Mouse (Mus musculus): Measurements from ENCODE around the gene Nubp2. TPM values are rescaled to one million over a fixed set of nuclear protein-coding genes. Genes with fewer than 3 reads are reported as not detected.

Nubp2 gene
- polyA plus RNA-seq, 1 experiment from 2014 or later, result 81.3 TPM

DNA sequence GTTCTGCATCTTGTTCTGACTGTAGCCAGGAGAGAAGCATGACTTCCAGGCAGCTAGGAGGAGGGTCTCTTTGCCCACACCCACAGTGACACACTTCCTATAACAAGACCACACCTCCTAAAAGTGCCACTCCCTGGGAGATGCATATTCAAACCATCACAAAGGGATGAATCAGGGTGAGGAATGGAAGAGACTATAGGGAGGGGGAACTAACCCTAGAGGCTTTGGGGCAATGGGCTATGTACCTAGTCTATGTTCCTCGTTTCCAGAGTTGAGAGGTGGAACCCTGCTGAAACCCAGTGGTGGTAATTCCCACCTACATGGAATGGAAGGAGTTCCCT lies 11.8 kb downstream of the Nubp2 start:
- peaks cover 14% of the 10 kb centered on the region for H3K4me1 ChIP-seq
- H3K27ac ChIP-seq, result no peak overlapping the region
- H3K36me3 ChIP-seq (replicated peaks), result no peaks in the 10 kb centered on the region
- WGBS, result 78% methylated on average over 1 of the region's 1 CpGs
- no peaks in the 10 kb centered on the region for H3K27me3 ChIP-seq (ENCODE audit: poor library complexity, severe bottlenecking)
- no peak overlapping the region for H3K4me3 ChIP-seq
- no peaks in the 10 kb centered on the region for H3K9me3 ChIP-seq
- DNase-seq (ENCODE audit: extremely low spot score, low spot score), result no peak

GRCm38 (mm10) chr17:24873695-24874404 lies 12.3 kb downstream of the Nubp2 start:
- Histone ChIP-seq H3K27ac (no peak overlapping the region), H3K9me3 (no peaks in the 10 kb centered on the region), H3K27me3 (ENCODE audit: poor library complexity, severe bottlenecking) (no peaks in the 10 kb centered on the region), H3K4me3 (no peak overlapping the region), H3K36me3 (replicated peaks) (no peaks in the 10 kb centered on the region), H3K4me1 (peaks cover 14% of the 10 kb centered on the region)
- WGBS, result 47% methylated on average over 4 of the region's 4 CpGs
- no peak for DNase-seq (ENCODE audit: extremely low spot score, low spot score)

DNA sequence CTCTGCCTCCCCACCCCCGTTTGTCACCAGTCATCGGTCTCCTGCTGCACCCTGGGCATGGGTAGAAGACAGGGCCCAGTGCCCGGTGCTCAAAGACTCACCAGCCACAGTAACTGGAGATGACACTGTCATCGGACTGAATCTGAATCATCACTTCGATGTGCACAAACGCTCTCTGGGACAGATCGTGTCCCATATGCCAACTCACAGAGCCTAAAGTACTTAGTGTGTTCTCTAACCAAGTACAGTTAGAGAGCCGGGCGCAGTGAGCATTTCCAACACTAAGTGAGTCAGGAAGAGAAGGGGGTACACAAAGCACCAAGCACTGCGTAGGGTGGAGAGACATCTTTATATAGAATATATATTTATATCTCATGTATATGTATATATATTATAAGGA lies 18.2 kb downstream of the Nubp2 start:
- Histone ChIP-seq H3K27ac (no peak overlapping the region), H3K4me1 (no peaks in the 10 kb centered on the region), H3K4me3 (no peak overlapping the region), H3K27me3 (ENCODE audit: poor library complexity, severe bottlenecking) (no peaks in the 10 kb centered on the region), H3K36me3 (replicated peaks) (peaks cover 4% of the 10 kb centered on the region; the same call in 1 of the 2 replicates), H3K9me3 (no peaks in the 10 kb centered on the region)
- 91% methylated on average over 10 of the region's 10 CpGs for WGBS
- DNase-seq (ENCODE audit: extremely low spot score, low spot score), result no peak

GRCm38 (mm10) chr17:24865776-24866175 lies 20.4 kb downstream of the Nubp2 start, which contains the start of gene Igfals:
TSS of gene Igfals (plus strand) at chr17:24865997.
- 88% methylated on average over 8 of the region's 8 CpGs for WGBS
- H3K27me3 ChIP-seq (ENCODE audit: poor library complexity, severe bottlenecking), result no peaks in the 10 kb centered on the region

DNA sequence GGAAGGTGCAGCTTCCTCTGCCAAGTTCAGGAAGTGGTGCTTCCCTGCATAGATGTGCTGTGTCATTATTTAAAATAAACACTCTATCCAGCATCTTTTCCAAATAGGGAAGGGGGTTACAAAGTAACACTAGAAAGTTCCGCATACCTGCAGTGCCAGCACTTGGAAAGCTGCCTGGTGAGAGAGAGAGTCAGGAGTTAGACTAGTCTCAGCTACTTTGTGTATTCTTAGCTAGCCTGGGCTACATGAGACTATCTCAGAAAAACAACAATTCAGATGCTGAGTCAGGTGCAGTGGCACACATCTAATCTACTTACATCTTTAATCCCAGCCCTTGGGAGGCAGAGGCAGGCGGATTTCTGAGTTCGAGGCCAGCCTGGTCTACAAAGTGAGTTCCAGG lies 24.4 kb downstream of the Nubp2 start:
- WGBS, result 92% methylated on average over 3 of the region's 3 CpGs
- H3K4me3 ChIP-seq, result no peak overlapping the region
- no peak overlapping the region for H3K27ac ChIP-seq
- peaks cover 27% of the 10 kb centered on the region for H3K36me3 ChIP-seq (replicated peaks)
- no peaks in the 10 kb centered on the region for H3K9me3 ChIP-seq
- H3K4me1 ChIP-seq, result no peaks in the 10 kb centered on the region
- no peaks in the 10 kb centered on the region for H3K27me3 ChIP-seq (ENCODE audit: poor library complexity, severe bottlenecking)
- DNase-seq (ENCODE audit: extremely low spot score, low spot score), result no peak

More at GRCm38 (mm10) chr17:24865776-24866175, 20.4 kb downstream of the Nubp2 start, which contains the start of gene Igfals:
- Histone ChIP-seq H3K9me3 (no peaks in the 10 kb centered on the region), H3K4me1 (no peaks in the 10 kb centered on the region), H3K27ac (no peak within 1 kb of the TSS), H3K4me3 (no peak within 1 kb of the TSS), H3K36me3 (replicated peaks) (peaks cover 22% of the 10 kb centered on the region)
- no peak for DNase-seq (ENCODE audit: extremely low spot score, low spot score)

DNA sequence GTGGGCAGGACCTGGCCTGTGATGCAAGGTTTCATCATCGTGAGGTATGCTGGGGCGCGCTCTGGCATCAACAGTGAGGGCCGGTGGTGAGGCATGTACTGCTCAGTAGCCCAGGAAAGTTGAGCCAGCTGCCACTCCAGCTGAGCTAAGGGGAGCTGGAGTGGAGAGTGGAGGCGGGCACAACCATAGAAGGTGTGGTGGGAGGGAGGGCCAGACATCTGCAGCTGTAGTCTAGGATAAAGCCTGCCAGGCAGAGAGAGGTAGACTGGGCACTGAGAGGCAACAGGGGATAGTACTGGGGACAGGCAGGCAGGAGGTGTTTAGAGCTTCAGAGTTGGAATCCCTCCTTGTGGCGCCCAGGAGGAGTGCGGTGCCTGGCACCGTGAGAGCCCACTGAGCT lies 26.1 kb downstream of the Nubp2 start:
- H3K36me3 ChIP-seq (replicated peaks), result peaks cover 31% of the 10 kb centered on the region
- no peaks in the 10 kb centered on the region for H3K9me3 ChIP-seq
- H3K27ac ChIP-seq, result no peak overlapping the region
- DNase-seq (ENCODE audit: extremely low spot score, low spot score), result no peak
- no peak overlapping the region for H3K4me3 ChIP-seq
- H3K4me1 ChIP-seq, result no peaks in the 10 kb centered on the region
- H3K27me3 ChIP-seq (ENCODE audit: poor library complexity, severe bottlenecking), result no peaks in the 10 kb centered on the region
- WGBS, result 94% methylated on average over 8 of the region's 8 CpGs

- H3K27ac ChIP-seq, result no peak overlapping the region
- H3K36me3 ChIP-seq (replicated peaks), result peaks cover 30% of the 10 kb centered on the region
- H3K9me3 ChIP-seq, result no peaks in the 10 kb centered on the region
- no peak overlapping the region for H3K4me3 ChIP-seq
- no peaks in the 10 kb centered on the region for H3K4me1 ChIP-seq
- no peaks in the 10 kb centered on the region for H3K27me3 ChIP-seq (ENCODE audit: poor library complexity, severe bottlenecking)
- DNase-seq (ENCODE audit: extremely low spot score, low spot score), result no peak
- WGBS, result 94% methylated on average over 6 of the region's 6 CpGs
Measured at GRCm38 (mm10) chr17:24858967-24859366, 27.2 kb downstream of the Nubp2 start.

DNA sequence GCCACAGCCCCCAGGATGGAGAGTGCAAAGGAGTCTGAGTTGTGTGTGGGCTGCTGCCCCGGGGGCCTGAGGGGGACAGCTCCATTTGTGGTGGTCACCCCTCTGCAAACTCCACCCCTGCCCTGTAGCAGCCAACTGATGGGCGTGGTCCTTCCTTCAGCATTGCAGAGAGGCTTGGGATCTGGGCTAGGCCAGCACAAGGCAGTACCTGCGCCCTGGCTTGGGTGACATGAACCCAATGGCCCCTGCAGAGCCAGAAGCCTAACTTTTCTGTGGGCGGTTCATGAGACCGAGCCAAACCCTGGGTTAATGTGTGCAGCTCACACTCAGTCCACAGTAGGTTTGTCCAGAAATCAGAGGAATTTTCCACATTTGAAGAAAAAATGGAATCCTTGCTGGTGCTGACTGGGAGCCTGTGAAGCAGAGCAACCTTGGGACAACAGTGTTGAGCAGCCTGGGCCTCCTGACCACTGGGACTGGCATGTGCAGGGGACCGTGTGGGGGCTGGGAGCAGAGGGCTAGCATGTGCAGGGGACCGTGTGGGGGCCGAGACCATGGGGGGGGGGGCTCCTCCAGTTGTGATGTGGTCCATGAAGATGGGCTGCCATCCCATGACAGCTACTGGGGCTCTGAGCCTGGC lies 28.2 kb downstream of the Nubp2 start:
- H3K27me3 ChIP-seq (ENCODE audit: poor library complexity, severe bottlenecking), result no peaks in the 10 kb centered on the region
- no peak overlapping the region for H3K4me3 ChIP-seq
- WGBS, result 87% methylated on average over 8 of the region's 8 CpGs
- H3K27ac ChIP-seq, result no peak overlapping the region
- H3K36me3 ChIP-seq (replicated peaks), result peaks cover 34% of the 10 kb centered on the region
- no peaks in the 10 kb centered on the region for H3K9me3 ChIP-seq
- no peak for DNase-seq (ENCODE audit: extremely low spot score, low spot score)
- H3K4me1 ChIP-seq, result no peaks in the 10 kb centered on the region

GRCm38 (mm10) chr17:24856589-24856988 lies 29.6 kb downstream of the Nubp2 start:
- 88% methylated on average over 13 of the region's 13 CpGs for WGBS
- H3K9me3 ChIP-seq, result no peaks in the 10 kb centered on the region
- H3K27me3 ChIP-seq (ENCODE audit: poor library complexity, severe bottlenecking), result peaks cover 4% of the 10 kb centered on the region
- DNase-seq (ENCODE audit: extremely low spot score, low spot score), result no peak
- H3K27ac ChIP-seq, result no peak overlapping the region
- H3K4me1 ChIP-seq, result peaks cover 2% of the 10 kb centered on the region; the same call in 1 of the 2 replicates
- H3K4me3 ChIP-seq, result no peak overlapping the region
- H3K36me3 ChIP-seq (replicated peaks), result peaks cover 24% of the 10 kb centered on the region

GRCm38 (mm10) chr17:24855838-24856464 lies 30.2 kb downstream of the Nubp2 start:
- H3K36me3 ChIP-seq (replicated peaks), result peaks cover 17% of the 10 kb centered on the region
- H3K4me1 ChIP-seq, result peaks cover 8% of the 10 kb centered on the region
- H3K9me3 ChIP-seq, result no peaks in the 10 kb centered on the region
- DNase-seq (ENCODE audit: extremely low spot score, low spot score), result no peak
- WGBS, result 84% methylated on average over 3 of the region's 3 CpGs
- H3K4me3 ChIP-seq, result no peak overlapping the region
- no peak overlapping the region for H3K27ac ChIP-seq
- H3K27me3 ChIP-seq (ENCODE audit: poor library complexity, severe bottlenecking), result peaks cover 10% of the 10 kb centered on the region

DNA sequence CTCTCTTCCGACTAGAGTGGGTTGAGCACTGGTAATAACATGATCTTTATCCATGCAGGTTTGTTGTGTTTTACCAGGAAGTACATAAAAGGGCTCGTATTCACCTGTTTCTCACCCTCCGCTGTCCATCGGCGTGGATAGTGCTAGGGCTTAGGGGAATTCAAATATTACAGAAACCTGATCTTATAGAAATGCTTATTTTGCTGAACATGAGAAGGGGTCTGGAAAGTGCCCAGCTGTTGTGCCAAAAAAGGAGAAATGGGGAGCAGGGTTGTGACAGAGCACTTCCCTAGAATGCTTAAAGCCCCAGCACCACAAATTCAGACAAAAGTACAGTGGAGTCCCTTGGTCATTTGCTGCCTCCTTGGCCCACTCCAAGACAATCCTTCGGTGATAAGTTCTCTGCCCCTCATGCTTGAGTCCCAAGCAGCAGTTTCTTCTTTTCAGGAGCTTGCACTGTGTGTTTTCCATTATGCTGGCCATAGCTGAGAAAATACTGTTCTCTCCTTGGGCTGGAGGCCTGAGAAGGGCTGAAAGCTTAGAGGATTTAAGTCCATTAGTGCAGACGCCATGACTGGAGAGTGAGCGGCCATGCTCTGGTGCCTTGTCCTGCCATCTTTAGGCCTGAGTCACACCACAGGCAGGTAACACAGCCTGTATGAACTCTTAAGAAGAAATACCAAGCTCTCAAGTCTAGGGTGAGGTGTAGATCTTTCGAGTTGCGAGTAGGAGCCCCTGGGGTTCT lies 34.6 kb downstream of the Nubp2 start:
- H3K4me1 ChIP-seq, result peaks cover 28% of the 10 kb centered on the region
- peaks cover 9% of the 10 kb centered on the region; the same call in 1 of the 2 replicates for H3K36me3 ChIP-seq (replicated peaks)
- WGBS, result 83% methylated on average over 10 of the region's 10 CpGs
- no peak overlapping the region for H3K27ac ChIP-seq
- DNase-seq (ENCODE audit: extremely low spot score, low spot score), result no peak
- H3K4me3 ChIP-seq, result peak overlapping the region; percentile 81
- no peaks in the 10 kb centered on the region for H3K9me3 ChIP-seq
- peaks cover 15% of the 10 kb centered on the region for H3K27me3 ChIP-seq (ENCODE audit: poor library complexity, severe bottlenecking)

- no peak for DNase-seq (ENCODE audit: extremely low spot score, low spot score)
- no peaks in the 10 kb centered on the region for H3K9me3 ChIP-seq
- H3K4me1 ChIP-seq, result peaks cover 28% of the 10 kb centered on the region
- peak overlapping the region; percentile 81 for H3K4me3 ChIP-seq
- H3K27me3 ChIP-seq (ENCODE audit: poor library complexity, severe bottlenecking), result peaks cover 15% of the 10 kb centered on the region
- WGBS, result 2% methylated on average over 20 of the region's 20 CpGs
- H3K27ac ChIP-seq, result peak overlapping the region; percentile 94
- H3K36me3 ChIP-seq (replicated peaks), result peaks cover 7% of the 10 kb centered on the region; the same call in 1 of the 2 replicates
Measured at GRCm38 (mm10) chr17:24850773-24851127, 35.4 kb downstream of the Nubp2 start.
